Mouse (Mus musculus) heart, adult 8-10 months (tissue): ENCODE data around the gene Ergic2. TPM values are rescaled to one million over a fixed set of nuclear protein-coding genes. Genes with fewer than 3 reads are reported as not detected.
"Not testable (repeated sequence)": the region's sequence is repeated elsewhere in the genome, so short reads cannot be mapped to it uniquely, and the experiment has no call there.

Experiments used
- DNase-seq: peaks from one replicate; pipeline ENCODE4 v3.0.0; 2022; ENCODE audit warnings: low spot score
- total RNA-seq, 4 experiments: library from RNA; stranded (reverse); gene quantifications; 2 replicates each; pipeline ENCODE4 v1.2.4; 2022

The Ergic2 gene
- total RNA-seq, 4 experiments from 2014 or later = 55.7 to 58.8 (median 56.9) TPM

DNA sequence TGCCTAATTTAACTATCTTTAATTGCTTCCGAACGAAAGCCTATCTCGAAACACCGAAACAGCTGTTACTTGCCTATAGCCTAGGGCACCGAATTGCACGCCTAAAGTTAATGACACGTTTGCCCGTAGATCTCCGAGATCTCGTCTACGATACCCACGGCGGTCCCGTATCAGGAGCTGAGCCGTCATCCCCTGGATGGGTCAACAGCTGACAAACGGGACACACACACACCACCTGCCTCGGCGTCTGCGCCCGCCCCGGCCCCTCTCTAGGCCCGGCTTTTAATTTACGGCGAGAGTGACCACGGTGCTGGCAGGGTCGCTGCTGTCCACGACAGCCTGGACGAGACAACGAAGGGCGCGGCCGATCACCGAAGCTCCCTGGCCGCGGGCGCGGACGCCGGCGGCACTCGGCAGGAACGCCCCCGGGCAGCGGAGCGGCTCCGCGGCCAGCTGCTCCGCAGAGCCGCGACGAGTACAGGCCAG, 740 bp downstream of the Ergic2 start:
- DNase-seq = no peak

DNA sequence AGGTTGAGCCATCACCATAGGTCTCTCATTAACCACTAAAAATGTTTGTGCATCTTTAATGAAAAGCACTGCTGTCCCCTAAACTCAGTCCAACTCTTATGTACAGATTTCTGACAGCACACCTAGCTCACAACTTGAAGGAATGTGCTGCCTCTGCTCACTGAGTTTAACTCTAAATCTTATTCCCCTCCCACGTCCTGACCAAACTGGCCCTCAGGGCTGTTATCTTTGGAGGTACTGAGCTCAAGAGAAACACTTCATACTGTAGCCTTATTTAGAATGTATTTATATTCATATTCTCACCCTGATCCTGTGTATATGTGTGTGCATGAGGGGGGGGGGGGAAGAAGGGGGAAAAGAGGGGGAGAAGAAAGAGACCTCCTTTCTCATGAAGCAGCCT, 4.7 kb downstream of the Ergic2 start:
- DNase-seq = no peak

DNA sequence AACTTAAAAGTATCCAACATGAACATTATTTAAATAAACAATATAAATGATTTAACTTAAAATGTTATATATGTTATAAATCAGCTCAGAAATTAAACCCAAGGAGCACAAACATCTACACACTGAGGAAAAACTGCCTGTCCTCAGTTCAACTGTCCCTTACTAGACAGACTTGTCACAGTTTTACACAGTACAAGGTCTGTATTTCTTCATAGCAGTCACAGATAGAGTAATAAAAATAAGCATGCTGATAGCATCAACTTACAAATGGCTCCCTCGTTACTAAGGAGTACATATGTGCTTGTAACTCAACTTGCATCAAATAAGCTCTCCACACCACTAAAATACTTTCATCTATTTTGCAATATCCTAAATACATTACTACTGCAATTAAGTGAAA, 7.0 kb downstream of the Ergic2 start:
- DNase-seq = no peak

DNA sequence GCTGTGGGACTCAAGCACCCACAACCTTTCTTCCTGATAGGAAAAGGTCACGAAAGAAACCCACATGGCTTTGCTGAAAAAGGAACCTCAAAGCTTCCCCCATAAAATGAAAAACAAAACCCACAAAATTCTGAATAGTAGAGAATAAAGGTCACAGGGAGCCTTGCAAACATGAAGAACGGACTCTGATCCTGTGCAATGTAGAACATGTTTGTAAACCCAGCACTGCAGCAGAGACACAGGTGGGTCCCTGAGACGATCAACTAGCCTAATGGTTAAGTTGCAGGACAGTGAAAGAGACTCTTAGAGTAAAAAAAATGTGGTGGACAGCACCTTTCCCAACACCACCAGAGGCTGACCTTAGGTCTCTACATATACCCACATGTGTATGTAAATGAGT, 12.4 kb downstream of the Ergic2 start:
- DNase-seq = no peak

DNA sequence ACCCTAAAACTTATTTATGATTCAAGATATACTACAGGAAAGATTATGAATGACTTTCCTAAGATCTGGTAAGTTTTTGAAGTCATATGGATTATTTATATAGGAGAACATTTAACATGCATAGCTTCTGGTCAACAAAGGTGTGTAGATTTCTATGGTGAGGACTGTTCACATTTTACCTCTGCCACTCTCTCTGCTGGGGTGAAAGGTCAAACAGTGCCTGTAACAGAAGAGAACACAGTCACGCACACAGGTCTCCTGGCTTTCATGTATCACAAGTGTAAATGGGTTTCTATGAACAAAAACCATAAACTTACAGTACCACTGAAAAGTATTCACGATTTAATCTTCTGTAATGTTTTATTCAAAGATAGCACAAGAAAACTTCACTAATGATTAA, 13.0 kb downstream of the Ergic2 start:
- no peak for DNase-seq

DNA sequence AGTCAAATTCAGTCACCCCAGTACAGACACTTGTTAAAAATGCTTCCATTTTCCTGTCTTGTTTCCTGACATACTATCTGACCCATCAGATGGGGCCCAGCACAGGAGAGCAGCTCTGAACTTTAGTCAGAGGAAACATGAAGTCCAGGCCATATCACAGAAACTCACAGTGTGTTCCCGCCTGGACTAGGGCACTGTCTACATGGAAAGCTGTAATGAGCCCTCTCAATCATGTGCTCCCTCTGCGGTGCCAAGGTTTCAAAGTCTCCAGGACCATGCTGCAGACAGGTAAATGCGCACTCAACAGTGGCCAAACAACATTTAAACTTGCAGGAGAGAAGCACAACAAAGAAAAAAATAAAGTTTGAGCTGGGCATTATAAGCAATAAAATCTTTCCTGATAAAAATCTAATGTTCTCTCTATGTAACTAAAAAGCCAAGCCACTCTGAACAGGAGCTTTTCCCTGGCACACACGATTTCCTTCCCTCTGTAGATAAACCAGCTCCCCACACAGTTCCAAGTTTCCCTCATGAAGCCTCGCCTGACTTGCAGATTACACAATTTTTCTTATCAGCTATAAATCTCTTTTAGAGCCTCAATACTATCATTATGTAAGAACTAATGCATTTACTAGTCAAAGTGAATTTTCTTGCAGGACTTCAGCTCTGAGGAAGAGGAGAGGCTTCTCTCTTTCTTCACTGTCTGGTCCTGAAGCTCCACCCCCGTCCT, 18.0 kb downstream of the Ergic2 start:
- no peak for DNase-seq

DNA sequence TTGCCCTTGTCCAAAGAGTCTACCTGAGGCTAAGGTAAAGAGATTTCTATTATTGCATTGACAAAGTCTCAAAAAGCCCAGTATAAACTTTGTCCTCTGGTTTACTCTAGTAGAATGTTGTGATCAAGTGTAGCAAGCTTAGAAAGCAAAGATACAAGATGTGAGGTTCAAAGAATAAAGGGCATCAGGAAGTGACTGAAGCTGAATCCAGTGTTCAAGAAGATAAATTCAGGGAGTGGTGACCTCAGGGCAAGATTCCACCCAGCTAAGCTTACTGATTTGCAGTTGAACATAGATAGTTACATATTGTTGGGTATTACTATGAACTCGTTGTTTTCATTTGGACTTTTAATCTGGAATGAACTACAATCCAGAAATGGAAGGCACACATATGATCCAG, 26.5 kb downstream of the Ergic2 start:
- DNase-seq = no peak

DNA sequence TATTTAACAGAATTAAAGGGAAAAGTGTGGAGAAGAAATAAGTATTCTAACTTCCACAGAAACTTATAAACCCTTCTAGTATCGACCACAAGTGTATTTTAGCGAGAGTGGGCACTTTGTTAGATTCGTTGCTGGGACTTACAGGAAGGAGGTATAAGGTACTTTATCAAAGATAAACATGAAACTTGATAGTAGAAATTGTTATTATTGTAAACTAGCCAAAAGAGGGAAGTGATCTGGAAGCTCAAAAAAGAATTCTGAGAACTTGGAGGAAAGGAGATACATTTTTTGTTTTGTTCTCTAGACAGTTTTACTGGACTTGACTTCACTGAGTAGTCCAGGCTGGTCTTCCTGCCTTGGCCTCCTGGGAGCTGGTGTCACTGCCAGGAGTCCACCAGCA, 39.3 kb downstream of the Ergic2 start:
- no peak for DNase-seq

DNA sequence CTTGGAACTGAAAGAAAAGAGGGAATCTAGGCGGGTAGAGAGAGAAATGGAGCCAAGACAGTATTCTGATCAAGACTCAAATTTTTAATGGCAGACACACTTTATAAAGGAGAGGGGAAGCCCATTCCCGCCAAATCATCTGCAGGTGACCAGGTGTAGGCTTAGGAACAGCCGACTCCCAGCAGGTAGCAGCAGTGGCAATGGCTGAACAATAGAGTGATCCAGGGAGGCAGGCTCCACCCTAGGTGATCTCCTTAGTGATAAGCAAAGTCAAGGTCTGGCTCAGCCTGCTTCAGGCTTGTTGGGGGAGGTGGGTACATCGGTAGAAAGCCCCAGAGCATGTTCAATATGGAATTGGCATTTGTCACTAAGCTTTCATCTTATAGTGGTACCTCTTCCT, 59.9 kb downstream of the Ergic2 start:
- not testable (repeated sequence) for DNase-seq

DNA sequence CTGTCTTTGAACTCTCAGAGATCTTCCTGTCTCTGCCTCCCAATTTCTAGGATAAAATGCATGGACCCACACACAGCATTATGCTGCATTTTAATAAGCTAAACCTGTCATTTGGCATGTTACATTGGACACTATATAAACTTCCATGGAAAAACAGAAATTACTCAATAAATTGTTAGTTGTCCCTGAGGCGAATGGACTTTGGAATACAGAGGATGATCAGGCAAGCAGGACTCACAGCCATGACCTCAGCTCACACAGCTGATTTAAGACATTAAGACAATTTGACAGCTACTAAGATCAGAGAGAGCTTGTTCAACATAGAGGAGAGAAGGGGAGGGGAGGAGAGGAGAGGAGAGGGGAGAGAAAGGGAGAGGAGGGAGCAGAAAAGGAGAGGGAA, 69.8 kb downstream of the Ergic2 start:
- DNase-seq = no peak

DNA sequence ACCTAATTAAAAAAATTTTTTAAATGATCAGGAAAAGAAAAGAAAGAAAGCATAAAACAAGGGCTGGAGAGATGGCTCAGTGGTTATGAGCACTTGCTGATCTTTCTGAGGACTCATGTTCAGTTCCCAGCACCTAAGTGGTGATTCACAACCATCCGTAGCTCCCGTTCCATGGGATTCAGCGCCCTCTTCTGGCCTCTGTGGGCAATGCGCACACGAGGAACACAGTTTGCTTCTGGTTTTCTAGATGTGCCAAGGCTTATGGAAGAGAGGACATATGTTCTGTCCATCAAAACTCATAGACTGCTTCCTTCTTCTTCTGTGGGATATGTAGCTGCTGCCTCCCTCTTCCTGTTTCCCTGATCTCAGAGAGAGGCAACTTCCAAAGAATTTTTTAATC, 70.3 kb downstream of the Ergic2 start:
- no peak for DNase-seq

DNA sequence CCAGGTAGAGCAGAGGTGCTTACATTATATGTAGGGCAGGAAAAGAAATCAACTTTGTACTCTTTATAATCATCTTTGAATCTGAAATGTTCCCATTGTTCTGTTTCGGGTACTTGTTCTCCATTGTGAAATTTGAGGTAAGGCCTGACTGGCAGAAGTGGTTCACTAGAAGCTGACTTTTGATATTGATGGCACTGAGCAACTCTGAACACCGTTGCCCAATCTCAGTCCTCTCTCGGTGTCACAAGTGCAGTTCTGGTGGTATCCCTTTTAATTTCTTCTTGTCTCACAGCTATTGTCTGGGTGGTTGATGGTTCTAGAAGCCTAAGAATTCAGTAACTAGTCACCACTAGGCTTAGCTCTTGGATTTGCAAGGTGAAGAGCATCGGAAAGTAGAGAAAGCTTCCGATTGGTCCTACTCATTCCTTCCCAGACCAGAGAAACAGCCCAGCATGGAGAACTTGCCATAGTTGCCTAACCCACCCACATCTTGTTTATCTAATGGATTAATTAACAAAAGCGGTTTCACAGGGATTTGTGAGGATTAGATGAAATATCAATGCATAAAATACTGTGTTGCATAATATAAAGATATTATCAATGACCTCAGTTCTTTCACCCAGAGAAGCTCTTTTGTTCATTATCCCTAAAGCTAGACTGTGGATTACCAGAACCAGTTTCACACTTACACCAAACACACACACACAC, 72.7 kb downstream of the Ergic2 start:
- DNase-seq = no peak

DNA sequence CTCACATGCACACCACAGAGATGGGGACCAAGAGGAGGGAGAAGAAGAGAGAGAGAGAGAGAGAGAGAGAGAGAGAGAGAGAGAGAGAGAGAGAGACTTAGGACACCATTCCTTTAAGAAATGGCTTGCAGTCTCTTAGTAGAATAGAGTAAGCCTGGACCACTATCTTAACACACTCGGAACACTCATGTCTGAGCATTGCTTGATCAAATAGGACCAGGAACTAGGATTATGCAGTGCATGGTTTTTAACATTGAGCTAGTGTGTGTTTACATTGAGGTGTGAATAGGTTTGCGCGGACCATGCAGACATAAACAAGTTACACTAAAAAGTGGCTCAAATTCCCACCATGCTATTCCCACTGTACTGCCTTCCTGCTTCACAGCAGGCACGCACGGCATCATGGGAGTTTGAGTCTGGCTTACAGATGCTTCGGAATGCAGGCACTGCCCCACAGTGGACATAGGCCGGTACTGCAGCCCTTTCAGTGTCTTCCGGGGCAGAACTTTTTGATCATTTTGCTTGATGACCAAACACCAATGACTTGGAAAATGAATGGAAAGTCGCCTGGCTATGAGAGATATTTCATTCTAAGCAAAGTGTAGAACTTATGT, 76.3 kb downstream of the Ergic2 start:
- DNase-seq = peak; percentile 47

DNA sequence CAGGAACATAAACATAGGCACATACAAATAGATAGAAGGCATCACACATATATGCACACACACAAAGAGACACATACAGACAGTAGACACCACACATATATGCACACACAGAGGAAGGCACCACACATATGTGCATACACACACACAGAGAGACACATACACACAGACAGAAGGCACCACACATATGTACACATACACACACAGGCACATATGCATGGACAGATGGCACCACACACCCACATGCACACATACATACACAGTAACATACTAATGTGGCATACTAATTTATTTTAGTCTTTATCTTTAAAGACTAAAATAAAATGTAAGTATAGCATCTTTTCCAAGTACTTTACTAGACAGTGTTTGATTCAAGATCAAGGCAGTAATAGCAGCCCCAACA, 78.6 kb downstream of the Ergic2 start:
- DNase-seq = no peak

DNA sequence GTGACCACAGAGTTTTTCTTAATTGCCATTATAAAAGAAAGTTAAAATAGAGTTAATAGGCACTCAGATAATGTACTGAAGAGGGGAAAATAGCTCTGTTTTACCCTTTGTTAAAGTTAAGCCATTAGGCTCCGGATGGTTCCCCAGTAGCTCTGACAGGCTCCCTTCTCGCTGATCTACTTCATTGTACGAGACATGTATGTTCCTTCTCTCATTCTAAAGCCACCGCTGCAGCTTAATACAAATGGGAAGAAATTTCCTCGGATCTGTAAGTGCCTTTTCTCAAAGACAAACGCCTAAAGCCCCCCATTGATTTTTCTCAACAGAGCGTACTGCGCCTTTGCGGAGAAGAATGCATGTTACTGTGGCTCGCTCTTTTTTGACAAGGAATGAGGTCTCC, 79.9 kb downstream of the Ergic2 start:
- DNase-seq = no peak

Other genes starting within 250 kb of the Ergic2 start
- not detected for gene Far2, start 165.1 kb downstream of the Ergic2 start, total RNA-seq
- gene Tmtc1, start 232.0 kb upstream of the Ergic2 start, total RNA-seq = 100 to 1,000 TPM in 2 of 4 experiments, 10 to 100 TPM in 2; 86.3 to 134 (median 102) TPM